Mouse (Mus musculus): Measurements from ENCODE around the gene Tcte2. TPM values are rescaled to one million over a fixed set of nuclear protein-coding genes. Genes with fewer than 3 reads are reported as not detected.
A peak's percentile ranks its signal among the peaks of the same experiment; 100 is the strongest.
"Not testable (repeated sequence)": the region's sequence is repeated elsewhere in the genome, so short reads cannot be mapped to it uniquely, and the experiment has no call there.

Tcte2 gene
- total RNA-seq, 2 experiments from 2014 or later, result not detected

GRCm38 (mm10) chr17:13685621-13686020 lies 76.0 kb downstream of the Tcte2 start:
- peak; percentile 41 for ATAC-seq (ENCODE audit: poor library complexity, severe bottlenecking)

- no peak for ATAC-seq (ENCODE audit: poor library complexity, severe bottlenecking)
Observed at GRCm38 (mm10) chr17:13684256-13684655, 77.4 kb downstream of the Tcte2 start.

DNA sequence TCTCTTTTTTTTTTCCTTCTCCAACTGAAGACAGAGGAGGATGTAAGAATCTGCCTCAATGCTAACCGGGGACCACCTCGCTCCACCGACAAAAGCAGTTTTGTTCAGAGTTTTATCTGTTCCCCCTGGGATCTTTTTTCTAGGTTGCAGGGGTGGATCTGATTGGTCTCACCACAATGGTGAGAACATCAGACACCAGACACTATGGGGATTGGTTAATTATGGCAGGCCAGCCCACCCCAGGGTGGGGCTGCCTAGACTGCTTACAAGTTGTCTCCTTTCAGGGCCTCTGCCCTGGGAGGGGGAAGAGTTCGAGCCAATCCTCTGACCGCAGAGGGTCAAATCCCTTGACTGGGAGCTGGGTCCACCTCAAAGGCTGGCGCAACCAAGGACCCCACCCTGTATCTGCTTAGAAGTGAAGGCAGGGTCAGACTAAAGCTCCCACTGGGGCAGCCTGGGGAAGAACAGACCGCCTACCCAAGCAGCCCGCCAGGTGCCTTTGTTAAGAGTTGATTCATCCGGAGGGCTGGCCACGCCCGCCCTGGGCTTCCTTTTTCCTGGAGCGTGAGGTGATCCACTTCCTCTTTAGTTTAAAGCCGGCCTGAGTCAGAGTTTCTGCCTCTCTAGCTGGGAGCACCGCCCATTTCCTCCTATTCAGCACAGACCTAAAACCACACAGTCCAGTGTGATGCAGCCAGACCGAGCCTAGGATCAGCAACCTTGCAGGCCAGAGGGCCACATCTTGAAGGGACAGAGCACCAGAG lies 78.0 kb downstream of the Tcte2 start:
- peak; percentile 68 for ATAC-seq (ENCODE audit: poor library complexity, severe bottlenecking)

DNA sequence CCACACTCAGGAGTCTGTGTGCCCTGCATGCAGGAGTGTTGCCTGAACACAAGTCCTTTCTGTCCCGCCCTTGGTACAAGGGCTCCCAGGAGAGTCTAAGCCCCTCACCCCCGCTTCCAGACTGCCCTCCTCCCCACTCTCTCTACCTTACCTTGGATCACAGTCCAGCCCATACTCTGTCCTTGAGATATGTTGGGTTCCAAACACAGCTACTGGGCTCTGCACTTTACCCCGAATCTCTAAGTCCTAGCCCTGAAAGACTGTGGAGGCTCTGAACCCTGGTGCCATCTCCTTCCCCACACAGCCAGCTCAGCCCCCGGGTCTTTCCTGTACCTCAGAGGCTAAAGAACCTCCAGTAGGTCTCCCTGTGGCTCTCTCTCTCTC lies 78.6 kb downstream of the Tcte2 start:
- no peak for ATAC-seq (ENCODE audit: poor library complexity, severe bottlenecking)

DNA sequence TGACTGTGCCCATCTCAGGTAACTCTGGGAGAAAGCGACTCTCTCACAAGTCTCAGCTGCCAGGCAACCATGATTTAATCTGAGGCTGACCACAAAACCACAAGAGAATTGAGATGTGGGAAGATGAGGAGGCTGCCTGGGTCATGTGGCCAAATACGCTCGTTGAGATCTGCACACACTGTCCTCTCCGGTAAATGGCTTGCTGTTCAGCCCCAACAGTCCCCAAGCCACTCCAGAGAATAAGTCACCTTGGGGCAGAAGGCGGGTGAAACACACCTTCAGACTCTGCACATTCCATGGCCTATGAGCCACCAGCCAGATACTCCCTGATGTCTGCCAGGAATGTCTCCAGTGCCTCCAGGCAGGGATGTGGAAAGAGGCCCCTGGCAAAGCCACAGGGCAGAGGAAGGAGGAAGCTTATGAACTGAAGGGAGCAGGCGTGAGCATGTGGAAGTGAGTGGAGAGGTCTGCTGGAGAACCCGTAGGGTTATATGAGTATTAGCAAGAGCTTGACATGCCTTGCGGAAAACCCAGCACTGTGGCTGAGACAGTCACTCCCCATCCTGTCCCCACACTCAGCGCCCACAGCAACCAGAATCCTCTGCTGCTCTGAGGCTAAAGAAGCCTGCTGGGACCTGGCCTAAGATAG lies 79.1 kb downstream of the Tcte2 start:
- ATAC-seq (ENCODE audit: poor library complexity, severe bottlenecking), result peak; percentile 27

GRCm38 (mm10) chr17:13681686-13682085 lies 79.9 kb downstream of the Tcte2 start:
- no peak for ATAC-seq (ENCODE audit: poor library complexity, severe bottlenecking)

GRCm38 (mm10) chr17:13681126-13681525 lies 80.5 kb downstream of the Tcte2 start:
- ATAC-seq (ENCODE audit: poor library complexity, severe bottlenecking), result no peak

DNA sequence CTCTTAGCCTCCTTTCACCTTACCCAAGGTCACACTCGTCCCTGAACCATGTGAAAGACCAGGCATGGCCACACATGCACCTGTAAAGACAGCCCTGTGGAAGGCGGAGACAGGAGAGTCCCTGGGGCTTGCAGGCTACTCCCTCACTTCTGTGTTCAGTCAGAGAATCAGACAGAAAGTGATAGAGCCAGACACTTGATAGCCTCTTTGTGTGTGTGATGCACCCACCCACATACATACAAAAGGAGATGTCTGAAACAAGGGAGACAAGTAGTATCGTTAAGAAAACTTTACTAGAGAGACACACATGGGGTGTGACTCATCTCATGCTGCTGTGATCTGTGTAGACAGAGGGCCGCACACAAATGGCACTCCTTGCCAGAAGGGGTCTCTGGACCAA lies 81.3 kb downstream of the Tcte2 start:
- no peak for ATAC-seq (ENCODE audit: poor library complexity, severe bottlenecking)

DNA sequence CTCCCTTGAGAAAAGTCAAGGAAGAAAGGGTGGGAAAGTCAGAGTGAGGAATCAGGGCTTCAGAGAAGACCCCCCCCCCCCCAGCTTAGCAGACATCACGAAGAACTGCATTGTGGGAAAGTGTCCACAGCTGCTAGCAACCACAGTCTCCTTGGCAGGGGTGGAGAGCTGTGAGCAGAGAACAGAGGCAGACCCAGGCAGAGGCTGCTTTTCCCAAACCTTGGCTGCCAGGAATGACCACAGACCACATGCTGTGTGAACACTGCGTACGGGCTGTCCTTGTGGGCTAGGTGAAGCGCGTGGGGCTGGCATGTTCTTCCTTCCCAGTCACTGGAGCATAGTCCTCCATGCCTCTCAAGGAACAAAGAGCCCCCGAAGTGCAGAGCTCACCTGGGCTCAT lies 81.9 kb downstream of the Tcte2 start:
- no peak for ATAC-seq (ENCODE audit: poor library complexity, severe bottlenecking)

DNA sequence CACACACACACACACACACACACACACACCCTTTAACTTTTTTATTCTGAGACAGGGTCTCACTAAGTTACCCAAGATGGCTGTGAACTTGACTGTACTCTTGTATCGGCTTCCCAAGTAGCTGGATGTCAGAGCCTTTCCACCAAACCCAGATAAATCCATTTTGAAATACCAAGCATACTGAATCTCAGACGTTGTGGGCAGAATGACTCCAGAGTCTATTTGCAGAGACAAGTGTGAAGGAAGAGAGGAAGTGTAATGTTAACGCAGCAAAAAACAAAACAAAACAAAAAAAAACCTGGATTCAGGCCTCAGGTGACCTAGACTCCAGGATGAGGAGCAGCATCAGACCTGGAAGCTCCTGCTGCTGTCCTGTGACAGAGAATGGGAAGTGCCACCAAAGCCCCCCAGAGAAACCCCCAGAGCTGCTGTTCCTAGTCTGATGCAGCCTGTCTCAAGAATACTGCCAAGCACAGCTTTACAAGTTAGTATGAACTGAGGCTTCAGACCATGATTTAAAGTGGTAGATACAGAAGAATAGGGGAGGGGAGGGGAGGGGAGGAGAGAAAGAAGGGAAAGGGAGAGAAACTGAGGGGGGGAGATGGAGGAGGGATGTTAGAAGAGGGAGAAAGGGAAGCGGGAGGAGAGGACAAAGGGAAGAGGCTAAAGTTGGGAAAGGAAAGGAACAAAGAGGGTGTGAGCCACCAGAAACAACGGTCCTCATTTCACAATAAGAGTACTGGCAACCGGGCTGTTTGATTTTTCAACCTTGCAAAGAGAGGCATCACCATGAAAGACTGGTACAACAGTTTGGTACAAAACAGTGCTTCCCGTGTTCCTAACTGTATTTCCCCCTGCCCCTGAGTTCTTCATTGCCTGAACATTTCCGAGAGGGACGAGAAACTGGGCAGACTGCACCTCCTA lies 84.1 kb downstream of the Tcte2 start:
- ATAC-seq (ENCODE audit: poor library complexity, severe bottlenecking), result no peak

DNA sequence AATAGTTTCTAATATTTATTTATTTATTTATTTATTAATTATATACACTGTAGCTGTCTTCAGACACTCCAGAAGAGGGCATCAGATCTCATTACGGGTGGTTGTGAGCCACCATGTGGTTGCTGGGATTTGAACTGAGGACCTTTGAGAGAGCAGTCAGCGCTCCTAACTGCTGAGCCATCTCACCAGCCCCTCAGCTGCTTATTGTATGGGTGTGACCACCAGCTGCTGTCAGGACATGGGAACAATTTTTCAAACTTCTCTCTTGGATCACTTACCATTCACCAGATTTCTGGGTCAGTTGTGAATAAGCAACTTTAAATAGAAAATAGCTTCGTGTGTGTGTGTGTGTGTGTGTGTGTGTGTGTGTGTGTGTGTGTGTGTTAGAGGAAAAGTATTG lies 85.5 kb downstream of the Tcte2 start:
- not testable (repeated sequence) for ATAC-seq (ENCODE audit: poor library complexity, severe bottlenecking)

GRCm38 (mm10) chr17:13675630-13676029 lies 86.0 kb downstream of the Tcte2 start:
- ATAC-seq (ENCODE audit: poor library complexity, severe bottlenecking), result no peak

GRCm38 (mm10) chr17:13674695-13675306 lies 86.8 kb downstream of the Tcte2 start:
- ATAC-seq (ENCODE audit: poor library complexity, severe bottlenecking), result no peak

DNA sequence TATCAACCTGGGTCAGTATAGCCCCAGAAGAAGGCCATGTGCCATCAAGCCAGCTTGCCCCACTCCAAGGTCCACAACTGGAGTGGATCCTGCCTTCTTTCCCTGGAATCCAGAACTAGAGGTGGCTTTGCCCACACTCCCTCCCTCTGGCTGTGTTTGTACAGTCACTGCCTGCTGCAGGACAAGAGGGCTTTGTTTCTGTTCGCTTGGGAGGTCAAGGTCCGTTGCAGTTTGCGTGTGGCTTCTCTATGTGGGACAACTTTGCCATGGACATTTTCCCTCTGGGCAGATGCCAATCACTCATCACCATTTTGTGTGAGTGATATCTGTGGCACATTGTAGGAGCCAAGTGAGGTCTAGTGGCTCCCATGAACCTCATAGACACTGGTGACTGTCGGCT lies 89.9 kb downstream of the Tcte2 start:
- ATAC-seq (ENCODE audit: poor library complexity, severe bottlenecking), result no peak

- no peak for ATAC-seq (ENCODE audit: poor library complexity, severe bottlenecking)
Observed at GRCm38 (mm10) chr17:13670227-13670626, 91.4 kb downstream of the Tcte2 start.

- ATAC-seq (ENCODE audit: poor library complexity, severe bottlenecking), result no peak
Observed at GRCm38 (mm10) chr17:13669206-13669605, 92.4 kb downstream of the Tcte2 start.

DNA sequence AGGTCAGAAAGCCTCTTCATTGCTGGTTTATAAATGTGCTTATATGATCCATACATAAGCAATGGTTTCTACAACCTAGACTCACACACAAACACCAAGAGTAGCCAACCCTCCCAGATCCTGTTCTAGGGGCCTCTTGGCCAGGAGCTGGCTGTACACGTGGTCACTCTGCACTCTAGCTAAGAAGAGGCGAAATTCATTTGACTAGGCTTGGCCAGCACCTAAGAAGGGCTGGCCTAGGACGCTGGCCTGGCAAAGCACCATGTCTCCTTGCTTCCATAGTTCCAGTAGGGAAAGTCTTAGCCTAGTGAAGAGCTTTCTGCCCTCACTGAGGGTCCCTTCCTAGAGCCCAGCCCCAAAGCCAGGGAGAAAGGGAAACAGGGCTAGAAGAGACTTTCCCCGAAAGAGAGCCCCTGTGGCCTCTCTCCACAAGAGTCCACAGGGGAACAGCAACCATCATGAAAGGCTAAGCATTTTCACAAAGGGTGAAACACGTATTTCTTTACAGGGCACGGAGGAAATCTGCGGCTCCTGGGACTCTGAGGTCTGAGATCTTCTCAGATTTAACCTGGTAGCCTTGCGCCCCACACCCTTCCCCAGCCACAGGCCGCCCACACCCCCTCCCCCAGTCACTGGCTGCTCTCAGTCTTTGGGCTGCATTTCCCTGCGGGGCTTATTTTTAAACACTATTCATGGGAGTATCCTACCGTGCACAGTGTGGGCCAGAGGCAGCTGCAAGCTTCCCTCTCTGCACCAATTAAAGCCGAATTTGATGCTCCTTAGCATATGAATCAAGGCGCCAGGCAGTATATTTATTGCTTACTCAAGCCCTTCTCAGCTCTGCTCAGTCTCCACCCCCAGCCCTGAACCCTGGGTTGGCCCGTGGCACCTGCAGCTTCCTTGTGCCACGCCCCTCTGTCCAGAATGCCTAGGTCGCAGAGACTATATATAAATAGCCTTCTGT lies 93.3 kb downstream of the Tcte2 start:
- ATAC-seq (ENCODE audit: poor library complexity, severe bottlenecking), result 0 out of 2 replicates have a peak, but pooled peaks have one; percentile 28

- ATAC-seq (ENCODE audit: poor library complexity, severe bottlenecking), result no peak
Observed at GRCm38 (mm10) chr17:13667006-13667405, 94.6 kb downstream of the Tcte2 start.

GRCm38 (mm10) chr17:13665731-13666130 lies 95.9 kb downstream of the Tcte2 start:
- no peak for ATAC-seq (ENCODE audit: poor library complexity, severe bottlenecking)

All from megakaryocyte, adult 5-6 weeks (primary cell).